Mouse (Mus musculus) hindbrain, postnatal 0 days (tissue): ENCODE measurements around the gene Psrc1. TPM values are rescaled to one million over a fixed set of nuclear protein-coding genes. Genes with fewer than 3 reads are reported as not detected.
A peak's percentile ranks its signal among the peaks of the same experiment; 100 is the strongest.

ENCODE experiments used
- ATAC-seq: fragments of 200-750 bp; cut with Nextera tagmentation; 2 replicates; pipeline ENCODE4 v1.8.0; 2017; ENCODE audit warnings: mild to moderate bottlenecking, moderate TSS enrichment, moderate library complexity
- DNase-seq: peaks from one replicate; pipeline ENCODE4 v3.0.0-alpha.2; 2015; ENCODE audit warnings: low spot score
- H3K27ac ChIP-seq: fragments of 300-500 bp; sonication (generic); 2 replicates; pipeline ENCODE4 v1.5.1; 2014; ENCODE audit warnings: mild to moderate bottlenecking
- H3K27me3 ChIP-seq: fragments of 300-500 bp; sonication (generic); 2 replicates; pipeline ENCODE4 v1.6.1; 2014; ENCODE audit warnings: low read length, mixed read lengths; ENCODE audit not compliant: insufficient read depth
- H3K36me3 ChIP-seq: fragments of 300-500 bp; sonication (generic); 2 replicates; pipeline ENCODE4 v1.6.1; 2014; ENCODE audit warnings: low read length, mixed read lengths; ENCODE audit not compliant: insufficient read depth
- H3K4me1 ChIP-seq: fragments of 300-500 bp; sonication (generic); 2 replicates; pipeline ENCODE4 v1.6.1; 2014; ENCODE audit warnings: antibody characterized with exemption, low read length, mixed read lengths; ENCODE audit not compliant: insufficient read depth
- H3K4me2 ChIP-seq: fragments of 300-500 bp; sonication (generic); 2 replicates; pipeline ENCODE4 v1.6.1; 2014; ENCODE audit warnings: low read depth, mild to moderate bottlenecking, low read length, moderate library complexity, mixed read lengths
- H3K4me3 ChIP-seq: fragments of 300-500 bp; sonication (generic); 2 replicates; pipeline ENCODE4 v1.5.1; 2014; ENCODE audit warnings: low read length
- H3K9ac ChIP-seq: fragments of 300-500 bp; sonication (generic); replicated peaks from 2 replicates; pipeline ENCODE4 v1.6.1; 2014; ENCODE audit warnings: mild to moderate bottlenecking, low read length, moderate library complexity, mixed read lengths
- H3K9me3 ChIP-seq: fragments of 300-500 bp; sonication (generic); 2 replicates; pipeline ENCODE4 v1.6.1; 2016; ENCODE audit warnings: low read length, mixed read lengths
- CTCF ChIP-seq: IDR thresholded peaks from 2 replicates; pipeline ENCODE4 v1.5.1; 2016; ENCODE audit warnings: antibody characterized with exemption, control low read depth, low read depth
- WGBS: fragments of 180-500 bp; shearing (Covaris S2); extraction: QIAGEN DNeasy Blood & Tissue Kit; methylation state at CpG from one replicate; pipeline ENCODE4 v1.1.7; 2014; 5-methylcytosine and 5-hydroxymethylcytosine counted together
- polyA plus RNA-seq: library from polyadenylated mRNA; unstranded; fragments of >200 nt; fragmentation: Nextera tagmentation; extraction: Ambion mirVana; gene quantifications from 2 replicates; pipeline ENCODE4 v1.2.1, GENCODE M21; 2015
- total RNA-seq: library from RNA; depleted of rRNA; stranded (reverse); fragments of >200 nt; gene quantifications from 2 replicates; pipeline ENCODE4 v1.2.3, GENCODE M21; 2014

Psrc1 gene
- total and polyA plus RNA-seq, 2 experiments from 2014 or later: 8.4 to 15.0 TPM

GRCm38 (mm10) chr3:108357051-108357450 is 26.6 kb upstream of the Psrc1 start:
- DNase-seq (no peak), ATAC-seq (no peak)
- 90% methylated on average over 10 of the region's 10 CpGs for whole genome bisulfite sequencing
- no peak for TF ChIP-seq CTCF
- Histone ChIP-seq H3K27me3 (no peaks in the 10 kb centered on the region), H3K4me1 (no peaks in the 10 kb centered on the region), H3K27ac (no peak overlapping the region), H3K9me3 (no peaks in the 10 kb centered on the region), H3K9ac (no peak overlapping the region), H3K4me2 (no peak overlapping the region), H3K36me3 (peaks cover 49% of the 10 kb centered on the region), H3K4me3 (no peak overlapping the region)

GRCm38 (mm10) chr3:108358445-108358844 is 25.2 kb upstream of the Psrc1 start:
- Histone ChIP-seq H3K4me2 (no peak overlapping the region), H3K4me3 (no peak overlapping the region), H3K27ac (no peak overlapping the region), H3K27me3 (no peaks in the 10 kb centered on the region), H3K9me3 (no peaks in the 10 kb centered on the region), H3K36me3 (peaks cover 44% of the 10 kb centered on the region), H3K9ac (no peak overlapping the region), H3K4me1 (no peaks in the 10 kb centered on the region)
- DNase-seq (no peak), ATAC-seq (no peak)
- no peak for TF ChIP-seq CTCF
- WGBS: 65% methylated on average over 6 of the region's 6 CpGs

- Histone ChIP-seq H3K4me3 (no peak overlapping the region), H3K36me3 (peaks cover 21% of the 10 kb centered on the region; the same call in 1 of the 2 replicates), H3K4me1 (no peaks in the 10 kb centered on the region), H3K4me2 (no peak overlapping the region), H3K27me3 (no peaks in the 10 kb centered on the region), H3K9me3 (no peaks in the 10 kb centered on the region), H3K9ac (no peak overlapping the region), H3K27ac (no peak overlapping the region)
- ATAC-seq (0 out of 2 replicates have a peak, but pooled peaks have one; percentile 28), DNase-seq (peak; percentile 13)
- WGBS: 13% methylated on average over 7 of the region's 7 CpGs
- TF ChIP-seq CTCF: no peak
These were observed 22.7 kb upstream of the Psrc1 start for GRCm38 (mm10) chr3:108360894-108361293.

GRCm38 (mm10) chr3:108363626-108364025 is 20.0 kb upstream of the Psrc1 start:
- ATAC-seq: no peak
- DNase-seq: peak; percentile 22
- Histone ChIP-seq H3K9ac (no peak overlapping the region), H3K27me3 (no peaks in the 10 kb centered on the region), H3K4me3 (no peak overlapping the region), H3K9me3 (no peaks in the 10 kb centered on the region), H3K36me3 (no peaks in the 10 kb centered on the region), H3K4me1 (no peaks in the 10 kb centered on the region), H3K4me2 (no peak overlapping the region), H3K27ac (no peak overlapping the region)
- 62% methylated on average over 3 of the region's 3 CpGs for WGBS
- no peak for TF ChIP-seq CTCF

GRCm38 (mm10) chr3:108364270-108364995 is 19.2 kb upstream of the Psrc1 start, which contains the start of gene Mybphl:
TSS of gene Mybphl (plus strand) at chr3:108364911.
- Histone ChIP-seq H3K4me3 (no peak within 1 kb of the TSS), H3K27ac (no peak within 1 kb of the TSS), H3K9me3 (no peaks in the 10 kb centered on the region), H3K27me3 (no peaks in the 10 kb centered on the region), H3K4me1 (no peaks in the 10 kb centered on the region), H3K9ac (no peak within 1 kb of the TSS), H3K36me3 (no peaks in the 10 kb centered on the region), H3K4me2 (no peak within 1 kb of the TSS)
- WGBS: 74% methylated on average over 9 of the region's 9 CpGs
- ATAC-seq (0 out of 2 replicates have a peak, but pooled peaks have one; percentile 2), DNase-seq (no peak)
- TF ChIP-seq CTCF: no peak

- 55% methylated on average over 9 of the region's 9 CpGs for WGBS
- no peak overlapping the region for H3K4me2 ChIP-seq
- peak; percentile 59 for DNase-seq
These were observed 16.5 kb upstream of the Psrc1 start for GRCm38 (mm10) chr3:108367173-108367572.

GRCm38 (mm10) chr3:108367828-108368227 is 15.8 kb upstream of the Psrc1 start:
- Histone ChIP-seq H3K36me3 (no peaks in the 10 kb centered on the region), H3K4me1 (no peaks in the 10 kb centered on the region), H3K27me3 (no peaks in the 10 kb centered on the region), H3K9ac (no peak overlapping the region), H3K27ac (no peak overlapping the region), H3K4me2 (no peak overlapping the region), H3K4me3 (no peak overlapping the region), H3K9me3 (no peaks in the 10 kb centered on the region)
- DNase-seq: no peak
- TF ChIP-seq CTCF: no peak
- no peak for ATAC-seq
- 76% methylated on average over 3 of the region's 3 CpGs for WGBS

More at GRCm38 (mm10) chr3:108367173-108367572, 16.5 kb upstream of the Psrc1 start:
- no peaks in the 10 kb centered on the region for H3K9me3 ChIP-seq
- no peak overlapping the region for H3K27ac ChIP-seq
- H3K9ac ChIP-seq: no peak overlapping the region
- H3K4me3 ChIP-seq: no peak overlapping the region
- H3K36me3 ChIP-seq: no peaks in the 10 kb centered on the region
- no peaks in the 10 kb centered on the region for H3K27me3 ChIP-seq
- no peak for TF ChIP-seq CTCF
- peak; percentile 48 for ATAC-seq
- no peaks in the 10 kb centered on the region for H3K4me1 ChIP-seq
